Mouse (Mus musculus) liver, embryonic 13.5 days (tissue): ENCODE data around the gene D1Ertd622e. TPM values are rescaled to one million over a fixed set of nuclear protein-coding genes. Genes with fewer than 3 reads are reported as not detected.
"Not testable (repeated sequence)": the region's sequence is repeated elsewhere in the genome, so short reads cannot be mapped to it uniquely, and the experiment has no call there.

ENCODE experiments used
- ATAC-seq: fragments of 200-750 bp; cut with Nextera tagmentation; 2 replicates; pipeline ENCODE4 v1.8.0; 2017; ENCODE audit warnings: low read depth, mild to moderate bottlenecking, moderate number of reproducible peaks, moderate library complexity
- DNase-seq: peaks from one replicate; pipeline ENCODE4 v3.0.0; 2022
- H3K27ac ChIP-seq: fragments of 300-500 bp; sonication (generic); 2 replicates; pipeline ENCODE4 v1.5.1; 2015; ENCODE audit warnings: moderate library complexity, mild to moderate bottlenecking, inconsistent platforms
- H3K27me3 ChIP-seq: fragments of 300-500 bp; sonication (generic); 2 replicates; pipeline ENCODE4 v1.6.1; 2015; ENCODE audit warnings: mild to moderate bottlenecking, inconsistent platforms
- H3K36me3 ChIP-seq: fragments of 300-500 bp; sonication (generic); 2 replicates; pipeline ENCODE4 v1.6.1; 2015; ENCODE audit warnings: mild to moderate bottlenecking, inconsistent platforms
- H3K4me1 ChIP-seq: fragments of 300-500 bp; sonication (generic); replicated peaks from 2 replicates; pipeline ENCODE4 v1.6.1; 2015; ENCODE audit warnings: inconsistent platforms
- H3K4me2 ChIP-seq: fragments of 300-500 bp; sonication (generic); 2 replicates; pipeline ENCODE4 v1.6.1; 2015; ENCODE audit warnings: inconsistent platforms, mild to moderate bottlenecking, moderate library complexity
- H3K4me3 ChIP-seq: fragments of 300-500 bp; sonication (generic); replicated peaks from 2 replicates; pipeline ENCODE4 v1.5.1; 2015; ENCODE audit warnings: mild to moderate bottlenecking, inconsistent platforms
- H3K9ac ChIP-seq: fragments of 300-500 bp; sonication (generic); 2 replicates; pipeline ENCODE4 v1.6.1; 2015; ENCODE audit warnings: mild to moderate bottlenecking, inconsistent platforms
- H3K9me3 ChIP-seq: fragments of 300-500 bp; sonication (generic); replicated peaks from 2 replicates; pipeline ENCODE4 v1.6.1; 2016; ENCODE audit warnings: inconsistent platforms
- WGBS: fragments of 180-500 bp; shearing (Covaris S2); methylation state at CpG from one replicate; pipeline ENCODE4 v1.1.7; 2015; ENCODE audit not compliant: insufficient replicate concordance; 5-methylcytosine and 5-hydroxymethylcytosine counted together
- polyA plus RNA-seq: library from polyadenylated mRNA; unstranded; fragments of >200 nt; fragmentation: Nextera tagmentation; extraction: Ambion mirVana; gene quantifications from 2 replicates; pipeline ENCODE4 v1.2.1, GENCODE M21; 2015

The D1Ertd622e gene
- polyA plus RNA-seq, 1 experiment from 2014 or later: 40.9 TPM

- 80% methylated on average over 1 of the region's 1 CpGs for WGBS
Measured at GRCm38 (mm10) chr1:97615525-97615924, 46.3 kb downstream of the D1Ertd622e start.

DNA sequence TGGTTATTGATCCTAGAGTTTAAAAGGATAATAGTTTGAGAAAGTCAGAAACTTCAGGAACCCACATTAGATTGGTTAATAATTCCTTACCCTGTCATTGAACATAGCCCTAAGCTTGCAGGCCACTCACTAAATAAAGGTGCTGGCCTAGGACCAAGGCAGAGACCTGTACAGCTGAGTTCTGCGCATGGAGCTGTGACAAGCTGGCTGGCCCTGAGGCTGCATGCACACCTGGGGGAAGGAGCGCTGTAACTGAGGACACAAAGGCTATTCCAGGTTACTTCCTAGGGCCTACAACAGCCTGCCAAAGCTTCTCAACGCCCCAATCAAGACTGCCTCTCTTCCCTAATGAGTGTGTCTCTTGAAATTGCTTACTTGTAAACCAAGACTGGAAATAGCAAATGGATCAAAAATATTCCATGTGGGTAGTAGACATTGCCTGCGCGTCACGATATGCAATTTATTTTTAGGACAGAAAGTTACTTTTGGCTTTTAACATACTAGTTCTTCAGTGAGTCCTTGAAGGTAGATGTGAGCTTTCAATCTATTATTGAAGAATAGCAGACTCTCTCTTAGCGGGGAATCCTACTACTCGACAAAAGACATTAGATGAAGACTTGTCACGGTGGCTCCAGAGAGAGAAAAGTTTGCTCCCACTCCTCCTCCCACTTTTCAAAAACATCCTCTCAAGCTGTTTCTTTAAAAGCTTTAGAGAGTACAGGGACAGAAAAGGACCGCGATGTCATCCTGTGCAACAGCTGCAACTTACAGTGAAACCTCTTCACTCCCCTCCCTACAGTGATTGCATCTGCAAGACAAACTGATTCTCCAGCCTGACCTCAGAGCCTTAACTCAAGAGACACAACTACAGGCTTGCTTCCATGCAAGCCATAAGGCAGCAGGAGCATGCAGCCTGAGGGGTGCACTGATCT, 47.1 kb downstream of the D1Ertd622e start:
- 82% methylated on average over 11 of the region's 11 CpGs for WGBS
- Histone ChIP-seq H3K4me2 (no peak overlapping the region), H3K4me3 (no peak overlapping the region), H3K27me3 (no peaks in the 10 kb centered on the region), H3K36me3 (no peaks in the 10 kb centered on the region), H3K9me3 (no peaks in the 10 kb centered on the region), H3K4me1 (no peaks in the 10 kb centered on the region), H3K9ac (no peak overlapping the region), H3K27ac (no peak overlapping the region)
- DNase-seq (no peak), ATAC-seq (no peak)

More at GRCm38 (mm10) chr1:97615525-97615924, 46.3 kb downstream of the D1Ertd622e start:
- Histone ChIP-seq H3K4me3 (no peak overlapping the region), H3K27ac (no peak overlapping the region), H3K9ac (no peak overlapping the region), H3K36me3 (no peaks in the 10 kb centered on the region), H3K4me1 (no peaks in the 10 kb centered on the region), H3K27me3 (no peaks in the 10 kb centered on the region), H3K9me3 (no peaks in the 10 kb centered on the region), H3K4me2 (no peak overlapping the region)
- no peak for DNase-seq
- no peak for ATAC-seq

DNA sequence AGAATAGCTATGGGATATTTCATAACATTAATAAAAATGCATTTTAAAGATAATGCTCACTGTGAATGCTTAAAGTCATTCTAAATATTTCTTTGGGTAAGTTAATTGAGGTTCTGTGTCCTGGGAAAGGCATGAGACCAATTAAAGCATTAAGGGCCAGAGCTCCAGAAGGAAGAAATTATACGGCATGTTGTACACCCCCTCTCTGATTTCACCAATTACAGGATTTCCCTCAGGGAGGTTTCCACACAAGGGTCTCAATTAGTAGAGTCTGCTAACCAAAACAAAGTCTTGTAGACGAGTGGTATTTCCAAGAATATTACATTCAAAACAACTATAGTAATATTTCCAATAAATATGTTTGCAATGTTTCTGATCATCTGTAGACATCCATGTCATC, 50.1 kb downstream of the D1Ertd622e start:
- no peaks in the 10 kb centered on the region for H3K4me1 ChIP-seq
- H3K27me3 ChIP-seq: no peaks in the 10 kb centered on the region
- WGBS: 74% methylated on average over 2 of the region's 2 CpGs
- H3K9me3 ChIP-seq: no peaks in the 10 kb centered on the region
- DNase-seq (no peak), ATAC-seq (no peak)
- H3K36me3 ChIP-seq: no peaks in the 10 kb centered on the region
- no peak overlapping the region for H3K4me3 ChIP-seq
- no peak overlapping the region for H3K4me2 ChIP-seq
- no peak overlapping the region for H3K9ac ChIP-seq
- no peak overlapping the region for H3K27ac ChIP-seq

DNA sequence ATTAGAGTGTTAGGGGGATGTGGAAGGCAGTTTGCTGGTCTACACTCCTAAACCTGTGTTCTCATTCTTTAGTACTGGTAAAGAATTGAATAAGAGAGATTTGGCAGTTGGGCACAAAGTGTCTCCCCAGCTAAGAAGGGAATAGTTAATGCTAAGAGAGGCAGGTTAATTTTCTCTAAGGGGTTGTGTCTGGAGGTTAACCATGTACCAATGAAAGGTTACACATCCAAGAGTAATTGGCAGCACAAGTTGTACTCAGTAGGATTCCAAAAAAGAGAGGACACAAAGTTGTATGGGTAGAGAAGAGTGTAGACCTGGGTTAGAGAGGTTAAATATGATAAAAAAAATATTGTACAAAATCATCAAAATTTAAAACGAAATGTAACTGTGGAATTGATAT, 58.5 kb downstream of the D1Ertd622e start:
- Histone ChIP-seq H3K4me1 (no peaks in the 10 kb centered on the region; the same call in 1 of the 2 replicates), H3K36me3 (no peaks in the 10 kb centered on the region), H3K27ac (no peak overlapping the region), H3K9ac (no peak overlapping the region), H3K4me2 (no peak overlapping the region), H3K9me3 (no peaks in the 10 kb centered on the region), H3K4me3 (no peak overlapping the region), H3K27me3 (no peaks in the 10 kb centered on the region)
- ATAC-seq: no peak
- WGBS: 49% methylated on average over 1 of the region's 1 CpGs
- DNase-seq: no peak

DNA sequence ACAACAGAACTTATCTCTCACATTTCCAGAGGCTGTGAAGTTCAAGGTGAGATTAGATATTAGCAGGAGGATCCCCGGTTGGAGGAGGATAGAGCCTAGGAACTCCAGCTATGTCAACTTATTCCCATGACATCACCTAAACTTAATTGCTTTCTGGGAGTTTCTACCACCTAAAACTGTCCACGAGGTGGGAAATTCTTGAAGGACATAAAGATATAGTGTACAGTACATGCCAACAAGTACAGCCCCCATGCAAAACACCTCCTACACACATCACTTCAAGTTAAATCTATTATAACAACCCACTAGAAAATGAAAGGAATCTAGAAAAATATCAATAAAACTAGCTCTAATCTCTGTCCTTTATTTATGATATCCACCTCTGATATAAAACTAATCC, 61.5 kb downstream of the D1Ertd622e start:
- no peak overlapping the region for H3K27ac ChIP-seq
- H3K4me3 ChIP-seq: no peak overlapping the region
- no peak overlapping the region for H3K9ac ChIP-seq
- H3K4me1 ChIP-seq: no peaks in the 10 kb centered on the region; the same call in 1 of the 2 replicates
- H3K9me3 ChIP-seq: no peaks in the 10 kb centered on the region
- no peaks in the 10 kb centered on the region for H3K27me3 ChIP-seq
- ATAC-seq: no peak
- DNase-seq: no peak
- 48% methylated on average over 2 of the region's 2 CpGs for WGBS
- H3K4me2 ChIP-seq: no peak overlapping the region
- no peaks in the 10 kb centered on the region for H3K36me3 ChIP-seq

GRCm38 (mm10) chr1:97599101-97599500, 62.8 kb downstream of the D1Ertd622e start:
- no peak overlapping the region for H3K9ac ChIP-seq
- H3K27ac ChIP-seq: no peak overlapping the region
- no peak overlapping the region for H3K4me3 ChIP-seq
- DNase-seq (no peak), ATAC-seq (no peak)
- H3K36me3 ChIP-seq: no peaks in the 10 kb centered on the region
- H3K4me1 ChIP-seq: no peaks in the 10 kb centered on the region; the same call in 1 of the 2 replicates
- no peaks in the 10 kb centered on the region for H3K27me3 ChIP-seq
- H3K4me2 ChIP-seq: no peak overlapping the region
- 83% methylated on average over 3 of the region's 3 CpGs for WGBS
- H3K9me3 ChIP-seq: no peaks in the 10 kb centered on the region

- Histone ChIP-seq H3K27me3 (no peaks in the 10 kb centered on the region), H3K27ac (no peak overlapping the region), H3K4me3 (no peak overlapping the region)
Measured at GRCm38 (mm10) chr1:97588561-97588960, 73.3 kb downstream of the D1Ertd622e start.

GRCm38 (mm10) chr1:97585106-97585505, 76.8 kb downstream of the D1Ertd622e start:
- Histone ChIP-seq H3K36me3 (no peaks in the 10 kb centered on the region), H3K4me3 (no peak overlapping the region), H3K4me1 (peaks cover 4% of the 10 kb centered on the region), H3K4me2 (no peak overlapping the region), H3K9me3 (no peaks in the 10 kb centered on the region), H3K27ac (no peak overlapping the region), H3K9ac (no peak overlapping the region), H3K27me3 (no peaks in the 10 kb centered on the region)
- ATAC-seq (peak; percentile 51; the same call in 1 of the 2 replicates), DNase-seq (no peak)

More at GRCm38 (mm10) chr1:97588561-97588960, 73.3 kb downstream of the D1Ertd622e start:
- peaks cover 4% of the 10 kb centered on the region for H3K4me1 ChIP-seq
- no peak for DNase-seq
- H3K9ac ChIP-seq: no peak overlapping the region
- H3K4me2 ChIP-seq: no peak overlapping the region
- ATAC-seq: no peak
- no peaks in the 10 kb centered on the region for H3K36me3 ChIP-seq
- 40% methylated on average over 3 of the region's 3 CpGs for WGBS
- H3K9me3 ChIP-seq: no peaks in the 10 kb centered on the region

GRCm38 (mm10) chr1:97584171-97584570, 77.7 kb downstream of the D1Ertd622e start:
- no peak overlapping the region for H3K4me2 ChIP-seq
- no peaks in the 10 kb centered on the region for H3K27me3 ChIP-seq
- H3K9me3 ChIP-seq: no peaks in the 10 kb centered on the region
- ATAC-seq (no peak), DNase-seq (no peak)
- H3K9ac ChIP-seq: no peak overlapping the region
- H3K27ac ChIP-seq: no peak overlapping the region
- peaks cover 4% of the 10 kb centered on the region for H3K4me1 ChIP-seq
- no peaks in the 10 kb centered on the region for H3K36me3 ChIP-seq
- 71% methylated on average over 3 of the region's 3 CpGs for WGBS
- H3K4me3 ChIP-seq: no peak overlapping the region

DNA sequence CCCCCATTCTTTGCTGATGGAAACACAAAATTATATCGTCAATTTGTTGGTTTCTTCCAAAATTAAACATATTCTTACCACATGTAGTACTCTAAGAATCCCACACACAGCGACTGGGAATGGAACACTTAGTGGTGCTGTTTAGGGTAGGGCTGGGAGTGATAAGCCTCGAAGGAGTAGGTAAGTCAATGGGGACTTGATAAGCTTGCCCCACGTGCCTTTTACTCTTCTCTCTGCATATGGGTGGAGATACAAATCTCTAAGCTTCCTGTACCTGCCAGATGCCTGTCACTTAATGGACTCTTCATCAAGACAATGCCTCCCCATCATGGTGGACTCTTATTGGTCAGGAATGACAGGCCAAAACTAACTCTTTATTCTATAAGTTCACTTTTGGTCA, 78.8 kb downstream of the D1Ertd622e start:
- Histone ChIP-seq H3K27me3 (no peaks in the 10 kb centered on the region), H3K4me3 (no peak overlapping the region), H3K4me2 (no peak overlapping the region), H3K9me3 (no peaks in the 10 kb centered on the region), H3K4me1 (peaks cover 4% of the 10 kb centered on the region), H3K36me3 (no peaks in the 10 kb centered on the region), H3K27ac (no peak overlapping the region), H3K9ac (no peak overlapping the region)
- 45% methylated on average over 4 of the region's 4 CpGs for WGBS
- DNase-seq (no peak), ATAC-seq (no peak)

DNA sequence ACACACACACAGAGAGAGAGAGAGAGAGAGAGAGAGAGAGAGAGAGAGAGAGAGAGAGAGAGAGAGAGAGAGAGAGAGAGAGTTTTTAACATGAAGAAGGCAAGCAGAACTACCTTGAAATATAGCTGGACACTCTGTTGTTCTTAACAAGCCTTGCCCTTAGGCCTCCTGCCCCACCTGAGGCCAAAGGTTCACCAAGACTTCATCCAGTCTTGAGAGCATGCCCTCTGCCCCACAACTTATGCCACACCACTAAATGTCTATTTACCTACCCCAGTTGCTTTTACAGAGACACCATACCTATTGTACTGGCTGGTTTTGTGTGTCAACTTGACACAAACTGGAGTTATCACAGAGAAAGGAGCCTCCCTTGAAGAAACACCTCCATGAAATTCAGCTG, 81.2 kb downstream of the D1Ertd622e start:
- H3K9me3 ChIP-seq, H3K36me3 ChIP-seq, H3K9ac ChIP-seq, H3K27me3 ChIP-seq, H3K4me1 ChIP-seq, ATAC-seq, H3K27ac ChIP-seq, H3K4me2 ChIP-seq, H3K4me3 ChIP-seq, DNase-seq: not testable (repeated sequence)

DNA sequence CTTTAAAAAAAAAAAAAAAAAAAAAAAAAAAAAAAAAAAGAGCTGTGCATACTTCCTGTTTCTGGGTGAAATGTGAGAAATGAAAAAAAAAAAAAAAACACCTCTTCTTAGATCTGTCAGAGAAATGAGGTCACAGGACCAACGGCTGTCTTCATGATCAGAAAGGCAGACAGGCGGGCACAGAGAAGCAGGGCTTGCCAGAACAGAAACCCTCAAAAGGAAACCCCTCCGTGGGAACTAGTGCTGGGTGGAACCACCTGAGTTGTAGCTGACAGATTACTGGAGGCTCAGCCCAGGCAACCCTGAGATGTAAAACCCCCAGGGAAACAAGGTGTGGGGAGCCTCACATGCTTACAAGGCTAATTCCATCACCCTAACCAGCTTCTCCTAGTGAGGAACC, 81.6 kb downstream of the D1Ertd622e start:
- H3K27me3 ChIP-seq: no peaks in the 10 kb centered on the region
- H3K9me3 ChIP-seq: no peaks in the 10 kb centered on the region
- H3K4me3 ChIP-seq: no peak overlapping the region
- H3K4me2 ChIP-seq: no peak overlapping the region
- H3K4me1 ChIP-seq: peaks cover 3% of the 10 kb centered on the region
- ATAC-seq (no peak), DNase-seq (no peak)
- WGBS: 54% methylated on average over 3 of the region's 3 CpGs
- H3K36me3 ChIP-seq: no peaks in the 10 kb centered on the region
- H3K27ac ChIP-seq: no peak overlapping the region
- no peak overlapping the region for H3K9ac ChIP-seq
